Mouse (Mus musculus): ENCODE data around the gene B4galt7. TPM values are rescaled to one million over a fixed set of nuclear protein-coding genes. Genes with fewer than 3 reads are reported as not detected.
"Not testable (repeated sequence)": the region's sequence is repeated elsewhere in the genome, so short reads cannot be mapped to it uniquely, and the experiment has no call there.

The B4galt7 gene
- total RNA-seq (2021) = 10 to 100 TPM; 23.6 to 25.0 TPM

DNA sequence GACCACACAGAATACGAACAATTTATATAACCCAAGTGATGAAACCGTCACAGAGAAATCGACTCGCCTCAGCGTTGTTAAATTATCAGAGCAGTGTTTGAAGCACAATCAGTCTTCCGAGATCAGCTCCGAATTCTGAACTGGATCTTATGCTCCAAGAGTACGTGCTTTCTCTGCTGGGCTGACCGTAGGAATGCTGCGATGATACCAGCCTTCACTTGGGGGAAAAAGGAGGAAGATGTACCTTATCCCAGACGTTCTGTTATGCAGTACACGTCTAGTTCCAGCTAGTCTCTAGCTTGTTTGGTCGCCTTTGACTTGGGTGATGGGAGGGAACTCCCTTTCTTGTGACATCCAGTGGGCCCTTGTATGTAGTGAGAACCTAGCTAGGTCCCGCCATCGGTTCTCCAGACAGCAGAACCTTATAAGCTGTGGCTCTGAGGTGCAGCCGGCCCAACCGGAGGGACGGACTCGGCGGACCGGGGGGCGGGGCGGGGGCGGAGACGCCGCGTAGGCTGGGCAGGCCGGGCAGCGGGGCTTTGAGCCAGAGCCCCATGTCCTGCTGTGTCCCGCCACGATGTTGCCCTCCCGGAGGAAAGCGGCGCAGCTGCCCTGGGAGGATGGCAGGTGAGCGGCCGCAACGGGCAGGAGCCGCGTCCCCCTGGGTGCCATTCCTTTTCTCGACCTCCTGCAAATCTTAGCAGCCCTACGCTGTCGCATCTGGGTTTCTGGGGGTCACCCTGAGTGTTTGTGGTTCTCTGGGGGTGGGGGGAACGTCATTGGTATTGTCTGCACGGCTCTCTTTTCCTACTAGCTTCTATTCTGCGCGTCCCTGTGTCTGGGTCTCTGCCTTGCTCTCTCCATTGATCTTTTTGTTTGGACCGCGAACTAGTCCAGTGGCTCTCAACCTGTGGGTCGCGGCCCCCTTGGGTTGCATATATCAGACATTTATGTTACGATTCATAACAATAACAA is at the start of gene B4galt7:
Gene B4galt7, plus strand, starts transcription at position 331 of the 975 bp plus-strand sequence.
- peak; percentile 84 to 89 for DNase-seq

DNA sequence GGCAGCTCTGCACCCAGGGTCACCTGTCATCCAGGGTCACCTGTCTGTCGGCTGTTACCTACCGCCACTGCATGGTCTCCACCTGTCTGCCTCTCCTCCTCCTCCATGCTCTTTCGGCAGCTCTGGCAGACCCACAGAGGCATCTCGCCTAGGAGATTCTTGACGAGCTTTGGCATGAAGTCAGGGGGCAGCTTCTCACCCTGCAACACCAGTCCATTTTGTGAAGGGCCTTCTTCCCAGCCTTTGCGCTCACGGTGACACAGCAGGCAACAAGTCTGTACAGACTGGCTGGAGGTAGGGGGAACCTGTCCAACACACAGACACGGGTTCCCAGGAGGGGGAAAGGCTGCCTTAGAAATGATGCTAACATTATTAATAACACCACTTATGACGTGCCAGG is 43.8 kb upstream of the B4galt7 start:
- no peak for DNase-seq

DNA sequence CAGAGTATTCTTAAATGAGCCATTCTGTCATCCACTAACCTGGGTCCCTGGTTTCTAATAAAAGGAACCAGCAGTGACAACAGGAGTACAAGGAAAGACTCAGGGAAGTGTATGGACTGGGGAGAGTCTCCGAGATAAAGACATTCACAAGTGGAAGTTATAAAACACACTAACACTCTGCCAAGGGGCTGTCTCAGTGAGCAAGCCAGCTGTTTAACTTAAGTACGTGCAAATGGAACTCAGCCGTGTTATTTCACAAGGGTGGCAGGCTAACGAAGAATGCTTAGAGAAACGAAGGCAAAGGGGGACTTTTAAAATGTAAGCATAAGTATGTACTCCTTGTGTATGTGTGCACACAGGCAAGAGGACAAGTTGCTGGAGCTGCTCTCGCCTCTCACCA is 42.2 kb upstream of the B4galt7 start:
- DNase-seq = no peak

DNA sequence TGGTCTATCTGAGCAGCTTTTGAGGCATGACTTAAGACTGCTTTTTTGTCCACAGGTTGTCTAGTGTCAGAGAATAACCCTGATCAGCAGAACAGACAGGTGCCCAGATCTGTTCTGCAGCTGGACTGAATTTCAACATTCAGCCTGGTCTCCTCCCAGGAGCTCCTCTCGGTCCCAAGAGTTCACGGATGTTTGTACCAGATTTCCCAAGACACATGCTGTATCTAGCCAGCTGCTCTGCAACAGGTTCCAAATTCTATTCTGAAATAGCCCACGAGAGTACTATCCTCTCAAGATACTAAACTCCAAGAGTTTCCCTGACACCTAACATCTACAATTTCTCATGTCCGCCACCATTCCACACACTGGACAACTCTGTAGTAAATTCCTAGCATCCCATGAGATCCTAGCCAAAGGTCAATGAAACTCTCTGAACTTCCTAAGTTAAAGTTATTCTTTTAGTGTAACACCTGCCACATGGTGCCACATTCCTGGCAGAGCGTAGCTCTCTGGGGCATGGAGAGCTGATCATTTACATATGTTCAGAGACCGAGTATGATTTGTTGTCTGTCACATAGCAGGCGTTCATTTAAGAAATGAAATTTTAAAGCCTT is 36.3 kb upstream of the B4galt7 start:
- no peak for DNase-seq

DNA sequence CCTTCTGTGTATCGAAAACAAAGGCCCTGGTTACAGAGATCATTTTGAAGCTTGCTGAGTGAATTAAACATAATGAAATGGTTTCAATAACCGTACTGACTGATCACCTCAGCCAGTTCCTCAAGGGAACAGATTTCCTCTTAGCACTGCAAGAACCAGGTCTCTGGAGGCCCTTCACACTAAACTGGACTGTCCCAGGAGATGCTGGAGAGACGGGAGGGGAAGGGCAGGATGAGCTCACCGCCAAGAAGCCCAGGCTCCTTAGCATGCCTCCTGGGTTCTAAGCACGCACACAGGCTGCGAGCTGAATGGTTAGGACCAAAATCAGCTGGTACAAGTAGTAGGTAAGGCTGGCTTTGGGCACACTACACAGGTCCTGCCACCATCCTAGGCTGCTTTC is 32.7 kb upstream of the B4galt7 start:
- no peak for DNase-seq

DNA sequence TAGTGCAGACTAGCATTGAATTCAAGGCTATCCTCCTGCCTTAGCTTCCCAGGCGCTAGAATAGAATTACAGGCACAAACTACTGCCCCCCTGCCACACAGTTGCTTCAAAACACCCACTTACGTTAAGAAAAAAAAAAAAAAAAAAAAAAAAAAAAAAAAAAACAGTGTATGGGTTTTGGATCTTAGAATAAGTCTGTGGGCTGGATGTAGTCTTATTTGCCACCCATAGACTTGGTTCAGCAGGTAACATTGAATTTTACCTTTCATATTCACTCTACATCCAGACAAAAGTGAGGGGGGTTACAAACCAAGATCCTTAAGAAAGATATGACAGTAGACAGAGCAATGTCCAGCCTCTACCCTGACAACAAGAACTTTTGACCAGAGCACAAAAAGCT is 31.7 kb upstream of the B4galt7 start:
- no peak for DNase-seq

DNA sequence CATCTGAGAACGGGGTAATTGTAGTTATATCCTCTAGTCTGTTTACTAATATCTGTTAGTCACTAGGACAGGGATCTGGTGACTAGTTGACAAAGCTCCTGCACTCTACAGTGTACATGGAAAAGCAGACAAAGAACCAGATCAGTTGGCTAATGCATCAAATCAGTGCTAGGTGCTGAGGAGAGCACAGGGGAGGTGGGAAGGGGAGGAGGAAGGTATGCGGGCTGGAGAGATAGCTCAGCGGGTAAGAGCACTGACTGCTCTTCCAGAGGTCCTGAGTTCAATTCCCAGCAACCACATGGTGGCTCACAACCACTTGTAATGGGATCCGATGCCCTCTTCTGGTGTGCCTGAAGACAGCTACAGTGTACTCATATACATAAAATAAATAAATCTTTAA is 31.2 kb upstream of the B4galt7 start:
- not testable (repeated sequence) for DNase-seq

DNA sequence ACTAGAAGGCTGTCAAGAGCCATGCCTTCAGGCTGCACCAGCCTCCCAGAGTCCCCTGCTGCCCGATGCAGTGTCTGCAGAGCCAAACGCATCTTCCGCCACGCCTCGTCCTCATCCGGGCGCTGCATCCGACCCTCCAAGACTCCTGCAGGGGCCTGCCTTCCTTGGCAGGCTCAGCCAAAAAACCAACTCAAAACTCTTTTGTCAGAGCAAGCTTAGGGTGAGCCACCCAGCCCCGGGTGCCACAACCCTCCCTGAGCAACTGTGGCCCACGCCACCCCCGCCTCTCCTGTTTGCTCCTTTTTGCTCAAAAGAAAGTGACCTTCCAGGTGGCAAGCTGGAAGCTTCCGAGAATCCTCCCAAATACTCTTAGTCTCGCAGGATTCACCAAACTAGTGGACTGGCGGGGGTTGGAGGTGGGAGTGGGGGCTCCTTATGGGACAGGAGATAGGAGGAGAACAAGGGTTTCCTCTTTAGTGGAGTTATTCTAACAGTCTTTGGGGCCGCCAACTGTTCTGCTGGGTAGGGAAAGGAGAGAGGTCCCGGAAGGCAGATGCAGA is 29.9 kb upstream of the B4galt7 start:
- DNase-seq = peak; percentile 8 to 23

DNA sequence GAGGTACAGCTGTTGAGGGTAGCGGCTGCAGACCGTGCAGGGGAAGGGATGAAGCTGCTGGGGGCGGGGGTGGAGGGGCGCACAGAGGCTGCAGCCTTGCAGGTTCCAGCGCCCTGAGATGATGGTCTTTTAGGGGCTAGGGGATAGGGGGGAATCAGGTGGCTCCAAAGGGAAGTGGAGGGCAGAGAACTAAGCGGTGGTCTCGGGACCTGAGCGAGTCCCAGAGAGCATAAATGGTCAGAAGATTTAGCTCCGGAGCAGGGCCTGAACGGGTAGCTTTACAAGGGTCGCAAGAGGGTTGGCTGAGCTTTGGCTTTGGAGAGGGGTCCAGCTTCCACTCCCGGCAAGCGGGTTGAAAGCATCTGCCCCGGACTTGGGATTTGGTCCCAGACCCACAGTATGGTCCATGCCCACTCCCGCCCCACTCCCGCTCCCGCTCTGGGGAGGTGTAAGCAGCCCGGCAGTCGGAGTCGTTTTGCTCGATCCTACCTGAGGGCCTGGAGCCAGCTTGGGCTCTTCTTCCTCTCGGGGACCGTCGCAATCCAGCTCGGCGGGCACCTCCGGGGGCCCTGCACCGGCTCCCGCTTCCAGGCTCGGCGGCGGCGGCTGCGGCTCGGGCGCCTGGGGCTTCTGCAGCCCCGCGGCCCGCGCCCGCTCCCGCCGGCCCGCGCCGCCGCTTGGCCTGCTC is 29.3 kb upstream of the B4galt7 start:
- peak; percentile 25 to 31 for DNase-seq

DNA sequence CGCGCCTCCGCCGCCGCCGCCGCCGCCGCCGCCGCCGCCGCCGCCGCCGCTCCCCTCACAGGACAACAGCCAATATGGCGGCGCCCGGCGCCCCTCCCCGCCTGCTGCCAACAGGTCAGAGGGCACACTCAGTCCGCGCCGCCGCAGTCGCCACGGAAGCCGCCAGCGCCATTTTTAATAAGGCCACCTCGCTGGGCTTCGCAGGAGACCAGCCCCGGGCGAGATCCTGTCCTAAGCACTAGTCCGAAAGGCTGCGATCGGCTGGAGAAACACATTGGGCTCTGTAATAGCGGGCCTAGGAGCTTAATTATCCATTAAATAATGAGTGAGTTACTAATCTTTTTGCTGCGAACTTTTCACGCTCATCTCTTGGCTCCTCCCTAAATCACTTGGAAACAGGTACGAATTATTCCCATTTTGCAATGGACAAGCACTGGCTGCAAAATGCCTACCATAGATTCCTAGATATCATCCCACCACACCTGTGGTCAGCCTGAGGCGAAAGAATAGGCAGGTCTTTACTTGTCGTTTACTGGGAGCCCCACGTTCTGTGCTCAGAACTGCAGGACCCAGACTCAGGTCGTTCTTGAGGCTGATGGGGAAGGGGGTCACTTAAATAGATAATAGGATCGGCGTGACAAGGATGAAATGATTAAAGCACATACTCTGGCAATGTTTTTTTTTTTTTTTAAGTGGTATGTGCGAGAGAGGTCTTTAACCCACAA is 28.5 kb upstream of the B4galt7 start, which contains the start of gene Fam193b:
Gene Fam193b, minus strand, starts transcription at position 94 of the 725 bp plus-strand sequence.
- DNase-seq = peak; percentile 93 to 94

DNA sequence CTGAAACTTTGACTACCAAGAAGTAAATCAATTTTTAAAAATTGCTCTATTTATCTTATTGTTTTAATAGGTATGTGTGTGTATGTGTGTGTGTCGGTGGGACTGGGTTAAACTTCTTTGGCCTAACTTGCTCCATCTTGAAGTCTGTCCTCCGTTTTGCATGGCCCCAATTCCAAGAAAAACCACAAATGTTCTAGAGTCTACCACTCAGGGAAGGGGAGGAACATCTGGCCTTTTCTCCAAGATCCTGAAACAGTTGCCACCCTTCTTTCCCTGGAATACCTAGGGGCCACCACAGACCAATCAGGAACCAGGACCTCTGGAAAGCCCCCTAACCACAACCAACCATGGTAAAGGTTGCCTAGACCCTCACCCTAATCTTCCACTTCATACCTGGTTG is 27.7 kb upstream of the B4galt7 start:
- DNase-seq = no peak

DNA sequence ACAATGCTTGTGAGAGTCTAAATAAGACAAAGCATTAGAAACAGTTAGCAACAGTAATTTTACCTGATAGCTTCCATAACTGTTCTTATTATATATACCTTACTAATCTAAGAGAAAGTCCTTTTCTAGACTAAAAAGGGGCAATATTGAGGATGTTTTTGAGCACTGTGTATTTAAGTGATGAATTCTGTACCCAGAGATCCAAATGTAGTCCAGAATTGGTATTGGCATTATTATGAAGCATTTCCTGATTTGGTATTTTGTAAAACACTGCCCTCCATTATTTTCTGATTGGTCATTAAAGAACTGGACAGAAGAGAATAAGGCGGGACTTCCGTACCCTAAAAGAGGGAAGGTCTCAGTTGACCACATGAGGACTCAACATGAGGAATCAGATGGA is 26.3 kb upstream of the B4galt7 start, which contains the start of gene Tmed9:
Gene Tmed9, plus strand, starts transcription at position 301 of the 400 bp plus-strand sequence.
- DNase-seq = no peak

DNA sequence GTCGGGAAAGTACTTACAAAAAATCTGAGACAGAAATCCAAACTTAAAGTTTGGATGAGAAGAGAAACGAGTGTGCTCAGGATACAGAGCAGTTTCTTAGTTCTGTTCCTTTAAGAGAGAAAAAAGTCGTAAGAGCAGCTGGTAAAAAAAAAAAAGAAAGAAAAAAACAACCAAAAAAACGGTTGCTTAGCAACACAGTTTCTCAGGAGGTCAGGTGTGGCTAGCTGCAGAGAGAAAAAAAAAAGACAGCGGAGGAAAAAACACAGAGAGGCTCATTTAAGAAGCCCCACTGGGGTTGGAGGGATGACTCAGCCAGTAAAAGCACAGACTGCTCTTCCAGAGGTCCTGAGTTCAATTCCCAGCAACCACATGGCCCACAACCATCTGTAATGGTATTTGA is 25.4 kb upstream of the B4galt7 start:
- DNase-seq = no peak

DNA sequence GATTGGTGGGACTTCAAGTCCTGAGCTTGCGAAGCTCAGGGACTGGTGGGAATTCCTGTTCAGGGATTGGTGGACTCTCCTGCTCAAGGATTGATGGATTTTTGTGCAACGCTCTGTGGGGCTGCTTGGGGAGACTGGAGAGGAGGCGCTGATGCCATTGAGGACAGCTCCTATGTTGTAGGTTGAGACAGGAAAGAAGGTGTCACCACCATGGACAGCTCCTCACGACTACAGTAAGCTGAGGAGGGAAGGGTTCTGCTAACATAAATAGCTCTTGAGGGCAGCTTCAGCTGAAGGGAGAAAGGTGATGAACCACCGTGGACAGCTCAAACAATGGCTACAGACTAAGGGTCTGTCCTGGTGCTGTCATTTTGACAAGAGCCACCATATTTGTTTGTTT is 23.8 kb upstream of the B4galt7 start:
- no peak for DNase-seq

DNA sequence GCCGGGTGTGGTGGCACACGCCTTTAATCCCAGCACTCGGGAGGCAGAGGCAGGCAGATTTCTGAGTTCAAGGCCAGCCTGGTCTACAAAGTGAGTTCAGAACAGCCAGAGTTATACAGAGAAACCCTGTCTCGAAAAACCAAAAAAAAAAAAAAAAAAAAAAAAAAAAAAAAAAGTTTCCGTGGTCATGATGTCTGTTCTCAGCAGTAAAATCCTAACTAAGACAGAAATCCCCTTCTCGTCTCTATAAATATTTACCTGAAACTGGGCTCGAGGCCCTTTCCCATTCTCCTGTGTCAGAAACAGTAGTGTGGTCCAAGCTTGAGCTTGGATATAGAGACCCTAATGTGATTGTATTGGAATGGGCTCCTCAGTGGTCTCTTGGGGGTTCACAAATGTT is 22.8 kb upstream of the B4galt7 start:
- not testable (repeated sequence) for DNase-seq

DNA sequence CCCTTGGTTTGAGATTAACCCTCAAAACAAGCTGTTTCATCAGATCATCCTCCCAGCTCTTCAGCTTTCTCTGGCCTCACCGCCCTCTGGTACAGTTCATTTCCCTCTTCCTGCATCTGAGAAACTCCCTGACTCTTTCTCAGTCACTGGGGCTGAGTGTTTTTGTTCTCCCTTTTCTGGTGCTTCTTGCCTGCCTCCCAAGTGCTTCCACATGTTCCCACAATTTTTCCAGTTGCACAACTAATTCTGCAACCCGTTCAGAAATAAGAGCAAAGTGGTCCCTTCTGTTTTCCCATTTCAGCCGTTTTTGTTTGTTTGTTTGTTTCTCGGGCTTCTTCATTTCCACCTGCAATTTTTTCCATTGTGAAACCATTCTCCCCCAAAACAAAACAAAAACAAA is 21.6 kb upstream of the B4galt7 start:
- DNase-seq = no peak

DNA sequence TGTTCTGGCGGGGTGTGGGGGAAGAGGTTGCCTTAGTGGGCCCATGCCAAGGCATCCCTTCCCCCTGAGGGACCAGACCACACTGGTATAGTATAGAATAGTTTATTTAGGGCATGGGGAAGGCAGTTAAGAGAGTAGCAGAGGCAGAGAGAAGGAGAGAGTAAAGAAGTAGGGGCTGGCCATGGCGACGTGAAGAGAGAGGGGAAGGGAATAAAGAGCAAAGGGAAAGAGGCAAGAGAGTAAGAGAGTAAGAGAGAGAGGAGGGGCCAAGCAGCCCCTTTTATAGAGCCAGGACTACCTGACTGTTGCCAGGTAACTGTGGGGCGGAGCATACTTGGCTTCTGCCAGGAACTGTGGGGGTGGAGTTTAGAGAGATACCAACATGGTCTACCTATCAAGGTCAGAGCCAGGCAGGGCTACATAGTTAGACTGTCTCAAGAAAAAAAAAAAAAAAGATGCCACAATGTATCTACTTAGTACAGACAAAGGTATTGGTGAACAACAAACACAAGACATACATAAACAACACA is 7.7 kb upstream of the B4galt7 start:
- DNase-seq = no peak

DNA sequence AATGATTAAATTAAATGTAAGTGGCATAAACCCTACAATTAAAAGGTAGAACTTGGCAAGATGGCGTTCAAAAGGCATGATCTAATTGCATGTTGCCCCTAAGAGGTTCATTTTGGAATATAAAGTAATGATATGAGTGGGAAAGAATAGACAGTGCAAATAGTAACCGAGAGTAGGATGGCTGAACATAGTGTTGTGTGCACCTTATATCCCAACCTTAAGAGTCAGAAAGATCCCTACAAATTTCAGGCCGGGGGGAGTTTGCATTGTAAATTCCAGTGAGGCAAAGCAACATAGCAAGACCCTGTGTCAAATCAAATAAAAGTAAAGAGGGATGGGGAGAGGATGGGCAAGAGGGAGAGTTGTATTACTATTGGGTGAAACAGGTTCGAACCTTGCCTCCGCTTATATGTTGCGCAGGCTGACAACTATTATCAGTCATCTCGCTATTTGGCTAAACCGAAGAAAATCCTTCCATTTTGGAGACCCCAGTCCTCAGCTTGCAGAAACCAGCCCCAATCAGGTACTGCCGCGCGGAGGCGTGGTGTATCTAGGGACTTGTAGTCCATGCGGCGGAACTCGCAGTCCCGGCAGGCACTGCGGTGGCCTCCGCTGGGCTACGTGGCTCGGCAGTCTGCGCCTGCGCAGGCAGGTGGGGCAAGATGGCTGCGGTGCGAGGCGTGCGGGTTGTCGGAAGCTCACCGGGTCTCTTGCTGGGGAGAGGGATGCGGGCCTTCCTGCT is 7.0 kb upstream of the B4galt7 start:
- DNase-seq = peak; percentile 96 to 97

DNA sequence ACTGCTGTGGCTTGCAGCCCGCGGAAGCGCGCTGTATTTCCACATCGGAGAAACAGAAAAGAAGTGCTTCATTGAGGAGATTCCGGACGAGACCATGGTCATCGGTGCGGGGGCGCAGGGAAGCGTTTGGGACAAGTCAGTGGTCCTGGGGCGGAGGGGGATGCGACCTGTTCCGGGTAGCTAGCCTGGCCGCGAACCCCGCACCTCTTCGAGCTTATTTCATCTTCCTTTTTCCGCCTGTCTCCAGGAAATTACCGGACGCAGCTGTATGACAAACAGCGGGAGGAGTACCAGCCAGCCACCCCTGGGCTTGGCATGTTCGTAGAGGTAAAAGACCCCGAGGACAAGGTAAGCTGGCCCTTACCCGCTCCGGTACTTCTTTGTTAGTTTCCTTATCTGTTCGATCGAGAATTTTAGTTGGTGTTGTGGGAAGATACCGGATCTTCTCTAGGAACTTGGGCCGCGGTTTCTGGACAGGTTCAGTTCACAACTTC is 6.4 kb upstream of the B4galt7 start:
- no peak for DNase-seq

DNA sequence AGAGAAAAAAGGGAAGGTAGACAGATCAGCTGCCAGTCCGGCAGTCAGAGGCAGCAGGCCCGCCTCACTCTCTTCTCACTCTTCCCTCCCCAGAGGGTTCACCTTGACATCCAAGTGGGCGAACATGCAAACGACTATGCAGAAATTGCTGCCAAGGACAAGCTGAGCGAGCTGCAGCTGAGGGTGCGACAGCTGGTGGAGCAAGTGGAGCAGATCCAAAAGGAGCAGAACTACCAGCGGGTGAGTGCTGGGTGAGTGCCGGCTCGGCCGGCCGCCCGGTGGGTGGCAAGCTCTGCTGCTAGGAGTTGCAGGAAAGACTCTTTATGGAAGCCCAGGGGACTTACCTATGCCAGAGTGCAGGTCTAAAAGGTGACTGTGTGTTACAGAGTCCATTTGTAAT is 4.3 kb upstream of the B4galt7 start:
- peak; percentile 40 to 61 for DNase-seq

DNA sequence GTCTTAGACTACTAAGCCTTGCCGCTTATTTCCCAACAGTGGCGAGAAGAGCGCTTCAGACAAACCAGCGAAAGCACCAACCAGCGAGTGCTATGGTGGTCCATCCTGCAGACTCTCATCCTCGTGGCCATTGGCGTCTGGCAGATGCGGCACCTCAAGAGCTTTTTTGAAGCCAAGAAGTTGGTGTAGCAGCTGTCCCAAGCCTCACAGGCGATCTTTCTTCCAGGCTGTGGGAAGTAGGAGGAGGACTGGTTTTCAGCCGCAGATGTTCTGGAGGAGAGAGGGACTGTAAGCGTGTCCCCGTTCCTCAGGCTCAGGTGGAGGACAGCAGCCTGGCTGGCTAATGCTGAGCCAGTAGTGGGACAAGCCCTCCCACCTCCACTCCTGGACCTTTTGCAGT is 2.9 kb upstream of the B4galt7 start:
- no peak for DNase-seq
